Mouse (Mus musculus): Measurements from ENCODE around the gene Nr1i3.

The Nr1i3 gene

DNA sequence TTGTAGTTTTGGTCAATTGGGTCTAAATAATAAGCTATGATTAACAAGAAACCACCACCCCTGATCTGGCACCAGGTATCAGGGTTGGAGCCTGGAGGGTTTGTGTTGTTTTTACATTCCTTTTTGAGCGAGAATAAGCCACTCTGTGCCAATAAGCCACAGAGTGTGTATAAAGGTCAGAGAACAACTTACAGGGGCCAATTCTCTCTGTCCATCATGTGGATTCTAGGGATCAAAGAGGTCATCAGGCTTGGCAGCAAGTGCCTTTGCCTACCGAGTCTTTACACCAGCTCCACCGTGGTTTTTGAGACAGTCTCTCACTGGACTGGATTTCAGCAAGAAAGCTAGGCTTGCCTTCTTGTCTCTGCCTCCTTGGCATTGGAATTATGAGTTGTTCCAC, 916 bp upstream of the Nr1i3 start:
- no peak for TF ChIP-seq GATA4 (IDR thresholded peaks at IDR 0.05; ENCODE audit: insufficient replicate concordance, low read length)

DNA sequence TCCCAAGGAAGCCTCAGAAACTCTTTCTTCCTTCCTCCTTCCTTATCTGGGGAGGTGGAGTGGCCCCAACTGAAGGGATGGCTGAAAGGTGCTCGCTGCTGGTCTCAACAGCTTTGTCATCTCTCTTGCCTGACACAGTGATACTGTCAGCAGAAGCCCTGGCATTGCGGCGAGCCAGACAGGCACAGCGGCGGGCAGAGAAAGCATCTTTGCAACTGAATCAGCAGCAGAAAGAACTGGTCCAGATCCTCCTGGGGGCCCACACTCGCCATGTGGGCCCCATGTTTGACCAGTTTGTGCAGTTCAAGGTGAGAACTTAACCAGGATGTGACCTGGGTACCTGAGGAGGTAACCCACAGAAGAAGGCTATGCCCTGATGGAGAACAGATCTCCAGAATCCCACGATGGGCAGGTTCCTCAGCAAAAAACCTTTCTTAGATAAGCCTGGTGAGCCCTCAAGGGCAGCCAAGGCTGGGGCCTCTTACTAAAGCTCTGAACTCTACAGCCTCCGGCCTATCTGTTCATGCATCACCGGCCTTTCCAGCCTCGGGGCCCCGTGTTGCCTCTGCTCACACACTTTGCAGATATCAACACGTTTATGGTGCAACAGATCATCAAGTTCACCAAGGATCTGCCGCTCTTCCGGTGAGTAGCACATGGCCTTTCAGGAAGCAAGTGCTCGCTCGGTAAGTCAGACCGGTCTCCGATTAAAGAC, 2.6 kb downstream of the Nr1i3 start:
- TF ChIP-seq GATA4 (IDR thresholded peaks at IDR 0.05; ENCODE audit: insufficient replicate concordance, low read length) = no peak

DNA sequence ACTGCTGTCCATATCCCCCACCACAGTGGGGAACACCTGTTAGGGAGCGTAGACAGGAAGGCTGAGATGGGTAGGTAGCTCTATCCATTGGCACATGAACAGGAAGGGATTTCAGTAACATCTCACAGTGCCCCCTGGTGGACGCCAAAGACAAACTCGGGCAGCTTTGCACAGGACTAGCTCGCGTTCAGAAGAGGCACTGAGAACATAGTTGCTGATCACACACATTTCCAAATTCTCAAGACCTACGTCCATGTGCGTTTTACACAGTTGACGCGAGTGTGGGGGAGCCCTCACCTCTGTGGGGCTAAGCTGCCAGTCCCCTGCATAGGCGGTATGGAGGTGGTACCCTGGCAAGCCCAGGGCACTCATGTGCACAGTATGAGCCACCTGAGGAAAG, 7.1 kb downstream of the Nr1i3 start:
- no peak for TF ChIP-seq GATA4 (IDR thresholded peaks at IDR 0.05; ENCODE audit: insufficient replicate concordance, low read length)

DNA sequence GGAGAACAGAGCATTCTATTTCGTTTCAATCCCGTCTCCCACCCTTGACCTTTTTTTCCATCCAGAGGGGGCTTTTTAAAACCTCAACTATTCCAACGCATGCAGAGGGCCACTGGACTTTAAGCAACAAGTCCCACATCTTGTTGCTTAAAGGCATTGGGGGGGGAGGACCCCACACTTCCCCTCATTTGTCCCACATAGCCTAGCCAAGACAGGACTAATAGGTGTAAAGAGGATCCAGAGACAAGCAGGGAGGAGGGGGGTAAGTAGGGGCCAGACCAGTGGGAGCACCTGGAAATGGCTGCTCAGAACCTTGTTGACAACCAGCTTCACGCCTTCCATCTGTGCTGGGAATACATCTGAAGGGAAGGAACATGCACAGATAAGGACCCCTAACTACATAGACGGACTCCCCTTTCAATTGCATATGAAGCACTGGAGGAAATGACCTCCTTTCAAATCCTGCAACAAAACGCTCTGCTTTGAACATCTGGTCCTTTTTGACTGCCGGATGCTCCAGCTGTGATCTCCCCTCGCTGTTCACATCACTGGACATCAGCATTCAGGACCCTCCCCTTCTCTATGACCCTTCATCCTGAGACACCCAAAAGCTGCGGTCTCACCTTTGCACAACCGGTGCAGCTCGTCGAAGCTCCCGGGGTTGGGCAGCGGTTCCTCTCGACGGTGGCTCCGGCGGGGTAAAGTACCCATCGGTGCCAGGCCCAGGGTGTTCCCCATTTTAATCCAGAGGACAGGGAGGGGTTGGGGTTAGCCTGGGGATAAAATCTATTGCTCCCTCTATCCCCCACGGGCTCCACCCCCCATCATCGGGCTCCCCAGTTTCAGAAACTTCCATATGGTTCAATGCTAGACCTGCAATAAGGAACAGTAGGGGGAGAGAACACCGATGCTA, 7.8 kb downstream of the Nr1i3 start:
- no peak for TF ChIP-seq GATA4 (IDR thresholded peaks at IDR 0.05; ENCODE audit: insufficient replicate concordance, low read length)

DNA sequence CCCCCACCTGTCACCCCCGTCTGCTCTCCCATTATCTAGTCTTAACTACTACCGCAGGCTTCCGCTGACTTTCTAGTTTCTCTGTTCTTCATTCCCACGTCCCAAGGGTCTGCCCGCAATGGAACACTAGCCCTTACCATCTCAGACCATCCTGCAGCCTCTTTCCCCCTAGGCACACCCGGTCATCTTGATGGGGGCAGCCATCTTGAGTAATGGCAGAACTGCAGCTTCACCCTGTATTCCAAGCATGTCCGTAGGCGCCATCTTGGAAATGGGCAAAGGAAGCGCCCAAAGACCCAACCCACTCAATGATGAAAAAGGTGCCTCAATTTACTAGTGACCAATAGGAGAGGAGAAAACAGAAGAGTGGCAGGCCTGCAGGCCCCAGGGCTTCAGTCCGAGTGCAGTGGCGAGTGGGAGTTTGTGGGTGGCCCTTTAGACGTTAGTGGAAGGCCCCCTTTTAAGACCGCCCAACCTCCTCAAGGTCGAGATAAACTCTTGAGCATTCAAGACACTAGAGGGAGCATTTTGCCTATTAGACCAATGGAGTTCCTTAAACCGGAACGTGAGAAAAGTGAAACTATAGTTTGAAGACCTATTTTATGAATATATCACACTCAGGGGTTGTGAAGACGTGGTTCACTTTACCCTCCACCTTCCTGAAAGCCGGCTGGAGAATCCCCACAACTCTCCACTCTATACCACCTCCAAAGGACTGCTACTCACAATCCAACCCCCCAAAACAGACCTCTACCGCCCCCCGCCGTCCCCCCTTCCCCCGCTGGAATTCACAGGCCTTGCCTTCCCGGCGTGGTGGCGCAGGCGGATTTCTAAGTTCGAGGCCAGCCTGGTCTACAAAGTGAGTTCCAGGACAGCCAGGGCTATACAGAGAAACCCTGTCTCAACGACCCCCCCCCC, 8.7 kb downstream of the Nr1i3 start, which contains the start of gene Tomm40l:
TSS of gene Tomm40l (minus strand) at position 277 of the 918 bp plus-strand sequence.
- TF ChIP-seq GATA4 (IDR thresholded peaks at IDR 0.05; ENCODE audit: insufficient replicate concordance, low read length) = peak; percentile 35; the same call in 1 of the 2 replicates

DNA sequence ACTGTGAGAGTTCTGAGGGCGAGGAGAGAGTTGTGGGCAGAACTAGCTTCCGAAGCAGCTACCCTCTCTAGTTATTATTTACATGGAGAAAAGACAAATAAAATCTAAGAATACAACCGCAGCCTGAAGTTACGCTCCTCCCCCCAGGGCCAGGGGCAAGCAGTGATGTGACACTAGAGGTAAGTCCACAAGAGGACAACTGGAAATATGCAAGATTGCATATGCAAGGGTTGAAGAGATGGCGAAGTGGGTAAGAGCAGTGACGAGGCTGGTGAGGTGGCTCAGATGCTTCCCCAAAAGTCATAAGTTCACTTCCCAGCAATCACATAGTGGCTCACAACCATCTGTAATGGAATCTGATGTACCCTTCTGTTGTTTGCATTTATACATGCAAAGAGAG, 9.4 kb downstream of the Nr1i3 start:
- TF ChIP-seq GATA4 (IDR thresholded peaks at IDR 0.05; ENCODE audit: insufficient replicate concordance, low read length) = no peak

DNA sequence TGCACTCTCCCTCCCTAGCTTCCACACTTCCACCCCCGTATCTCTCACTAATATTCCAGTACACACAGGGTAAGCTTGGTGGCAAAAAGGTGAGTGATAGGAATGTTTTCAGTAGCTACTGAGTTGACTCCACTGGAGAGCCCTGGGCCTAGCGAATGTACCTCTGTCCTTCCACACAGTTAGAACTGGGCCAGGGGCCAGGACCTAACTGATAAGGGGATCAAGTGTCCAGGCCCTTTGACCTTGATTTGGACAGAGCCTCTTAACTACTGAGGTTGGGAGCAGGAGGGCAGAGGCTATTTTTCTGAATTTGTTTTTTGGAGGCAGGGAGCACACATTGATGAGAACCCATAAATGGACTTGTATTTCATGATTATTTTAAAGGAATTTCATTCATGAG, 10.0 kb downstream of the Nr1i3 start:
- peak; percentile 98 for TF ChIP-seq GATA4 (IDR thresholded peaks at IDR 0.05; ENCODE audit: insufficient replicate concordance, low read length)

DNA sequence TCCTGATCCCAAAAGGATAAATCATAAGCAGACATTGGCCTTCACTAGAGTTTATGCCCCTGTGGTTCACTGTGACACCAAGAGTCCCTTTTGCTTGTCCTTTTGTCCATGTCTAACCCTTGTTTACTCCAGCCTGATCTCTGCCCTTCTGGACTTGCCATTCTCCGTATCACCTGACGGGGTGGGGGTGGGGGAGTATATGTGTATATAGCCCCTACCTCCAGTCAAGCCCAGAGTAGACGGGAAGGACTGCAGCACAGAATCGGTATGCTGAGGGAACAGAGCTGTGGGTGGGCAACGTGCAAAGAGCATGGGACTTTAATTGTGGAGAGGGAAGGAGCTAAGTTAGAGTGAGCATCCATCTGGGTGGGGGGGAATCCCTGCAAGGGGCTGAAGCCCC, 11.1 kb downstream of the Nr1i3 start, which contains the start of gene Apoa2:
TSS of gene Apoa2 (plus strand) at position 198 of the 400 bp plus-strand sequence.
- no peak for TF ChIP-seq GATA4 (IDR thresholded peaks at IDR 0.05; ENCODE audit: insufficient replicate concordance, low read length)

DNA sequence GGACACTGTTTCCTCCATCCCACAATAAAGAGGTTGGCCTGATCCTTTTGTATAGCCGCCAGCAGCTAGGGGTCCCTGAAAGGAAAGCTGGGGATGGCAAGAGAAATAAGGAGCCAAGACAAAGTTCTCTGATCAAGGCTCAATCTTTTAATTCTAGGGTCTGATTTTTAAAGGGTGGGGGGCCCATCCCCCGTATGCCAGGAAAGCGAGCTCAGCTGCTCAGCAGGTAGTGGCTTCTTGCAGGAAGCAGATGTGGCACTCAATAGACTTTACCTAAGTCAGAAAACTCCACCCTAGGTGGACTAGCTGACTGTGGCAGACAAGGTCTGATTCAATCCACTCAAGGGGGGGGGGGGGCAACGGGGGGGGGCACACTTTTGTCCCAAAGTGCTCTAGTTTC, 13.0 kb downstream of the Nr1i3 start:
- TF ChIP-seq GATA4 (IDR thresholded peaks at IDR 0.05; ENCODE audit: insufficient replicate concordance, low read length) = no peak

DNA sequence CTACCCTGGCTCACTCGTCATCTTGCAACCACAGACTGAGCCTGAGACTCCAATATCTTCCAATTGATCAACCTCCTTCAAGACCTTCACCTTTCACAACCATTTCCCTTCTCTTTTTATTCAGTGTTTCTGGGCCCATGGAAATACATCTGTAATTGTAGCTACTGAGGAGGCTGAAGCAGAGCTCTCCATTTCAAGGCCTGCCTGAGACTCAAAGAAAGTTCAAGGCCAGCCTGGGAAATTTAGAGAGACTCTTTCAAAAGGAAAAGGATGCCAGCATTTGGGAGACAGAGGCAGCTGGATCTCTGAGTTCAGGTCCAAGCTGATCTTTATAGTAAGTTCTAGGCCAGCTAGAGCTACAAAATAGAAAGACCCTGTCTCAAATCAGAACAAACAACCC, 14.1 kb downstream of the Nr1i3 start:
- TF ChIP-seq GATA4 (IDR thresholded peaks at IDR 0.05; ENCODE audit: insufficient replicate concordance, low read length) = no peak

DNA sequence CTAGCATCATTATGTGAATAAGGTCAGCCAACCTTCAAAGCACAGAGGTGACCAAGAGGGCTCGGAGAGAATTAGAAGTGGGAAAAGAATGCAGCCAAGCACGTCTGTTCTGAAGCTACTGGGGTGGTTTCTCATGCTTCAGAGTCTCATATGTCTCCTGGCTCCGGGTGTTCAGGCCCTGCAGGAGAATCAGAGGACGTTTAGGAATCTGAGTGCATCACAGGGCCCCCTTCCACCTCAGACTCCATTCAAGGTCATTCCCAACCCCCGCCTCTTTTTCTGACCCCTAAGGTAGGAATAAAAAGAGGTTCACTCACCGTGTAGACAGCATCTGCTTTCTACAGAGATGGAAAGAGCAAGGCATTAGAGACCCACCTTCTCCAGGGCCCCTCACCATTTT, 16.0 kb downstream of the Nr1i3 start:
- TF ChIP-seq GATA4 (IDR thresholded peaks at IDR 0.05; ENCODE audit: insufficient replicate concordance, low read length) = no peak

DNA sequence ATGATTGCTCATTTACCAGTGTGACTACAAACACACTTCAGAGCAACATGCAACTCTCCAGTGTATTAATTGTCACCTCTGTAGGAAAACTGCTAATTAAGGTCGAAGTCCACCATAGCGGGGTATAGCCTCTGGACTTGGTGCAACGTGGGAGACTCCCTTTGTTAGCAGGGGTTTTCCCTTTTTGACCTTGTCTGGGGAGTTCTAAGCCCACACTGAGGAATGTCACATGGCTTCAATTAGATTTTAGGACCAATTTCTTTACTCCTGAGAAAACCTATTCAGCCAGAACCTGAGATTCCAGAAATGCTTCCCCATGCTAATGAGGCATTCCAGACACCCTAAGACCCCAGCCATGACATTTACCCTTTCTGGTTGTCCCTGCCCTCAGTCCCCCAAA, 16.4 kb downstream of the Nr1i3 start:
- no peak for TF ChIP-seq GATA4 (IDR thresholded peaks at IDR 0.05; ENCODE audit: insufficient replicate concordance, low read length)

DNA sequence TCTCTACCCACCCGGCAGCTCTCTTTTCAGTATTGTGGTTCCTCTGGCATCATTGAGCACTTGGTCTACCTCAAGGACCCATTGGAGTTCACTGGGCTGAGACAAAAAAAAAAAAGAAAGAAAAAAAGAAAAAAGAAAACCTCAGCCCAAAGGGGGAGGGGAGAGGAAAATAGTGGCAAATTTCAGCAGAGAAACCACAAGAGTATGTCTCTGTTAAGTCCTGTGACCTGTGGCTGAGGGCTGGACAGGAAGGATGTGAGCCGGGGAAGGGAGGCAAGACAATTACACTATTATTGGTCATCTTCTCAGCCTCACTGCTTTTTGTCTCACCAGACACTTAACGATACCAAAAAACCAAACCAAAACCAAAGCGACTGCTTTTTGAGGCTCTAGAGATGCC, 18.1 kb downstream of the Nr1i3 start:
- no peak for TF ChIP-seq GATA4 (IDR thresholded peaks at IDR 0.05; ENCODE audit: insufficient replicate concordance, low read length)

DNA sequence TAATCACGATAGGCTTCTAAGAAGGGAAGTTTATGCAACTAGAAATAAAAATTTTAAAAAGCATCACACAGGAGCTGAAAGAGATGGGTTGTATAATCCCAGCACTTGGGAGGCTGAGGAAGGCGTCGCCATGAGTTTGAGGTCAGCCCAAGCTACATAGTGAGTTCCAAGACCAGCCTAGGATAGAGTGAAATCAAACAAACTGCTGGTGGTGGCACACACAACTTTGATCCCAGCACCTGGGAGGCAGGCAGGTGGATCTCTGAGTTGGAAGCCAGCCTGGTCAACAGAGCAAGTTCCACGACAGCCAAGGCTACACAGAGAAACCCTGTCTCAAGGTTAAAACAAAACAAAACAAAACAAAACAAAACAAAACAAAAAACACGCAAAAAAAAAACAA, 18.6 kb downstream of the Nr1i3 start:
- no peak for TF ChIP-seq GATA4 (IDR thresholded peaks at IDR 0.05; ENCODE audit: insufficient replicate concordance, low read length)

Data from liver, adult (tissue).